Mouse (Mus musculus) limb, embryonic 14.5 days (tissue): ENCODE data around the gene Sez6. TPM values are rescaled to one million over a fixed set of nuclear protein-coding genes. Genes with fewer than 3 reads are reported as not detected.

Source experiments
- ATAC-seq: fragments of 200-750 bp; cut with Nextera tagmentation; 2 replicates; pipeline ENCODE4 v1.8.0; 2017; ENCODE audit warnings: low read depth, moderate number of reproducible peaks, moderate TSS enrichment; ENCODE audit not compliant: low FRiP score
- DNase-seq: peaks from one replicate; pipeline ENCODE4 v3.0.0-alpha.2; 2015; ENCODE audit warnings: low spot score
- H3K27ac ChIP-seq: fragments of 300-500 bp; sonication (generic); replicated peaks from 2 replicates; pipeline ENCODE4 v1.5.1; 2014; ENCODE audit warnings: low read depth, mild to moderate bottlenecking, low read length, moderate library complexity, mixed read lengths
- H3K27me3 ChIP-seq: fragments of 300-500 bp; sonication (generic); 2 replicates; pipeline ENCODE4 v1.6.1; 2014; ENCODE audit warnings: low read length, mixed read lengths; ENCODE audit not compliant: control insufficient read depth, insufficient read depth
- H3K36me3 ChIP-seq: fragments of 300-500 bp; sonication (generic); 2 replicates; pipeline ENCODE4 v1.6.1; 2014; ENCODE audit warnings: mild to moderate bottlenecking, low read length, moderate library complexity, mixed read lengths; ENCODE audit not compliant: control insufficient read depth, insufficient read depth
- H3K4me1 ChIP-seq: fragments of 300-500 bp; sonication (generic); 2 replicates; pipeline ENCODE4 v1.6.1; 2014; ENCODE audit warnings: antibody characterized with exemption, low read length, mixed read lengths; ENCODE audit not compliant: control insufficient read depth, insufficient read depth
- H3K4me2 ChIP-seq: fragments of 300-500 bp; sonication (generic); replicated peaks from 2 replicates; pipeline ENCODE4 v1.6.1; 2014; ENCODE audit warnings: low read depth, mild to moderate bottlenecking, low read length, moderate library complexity; ENCODE audit not compliant: severe bottlenecking
- H3K4me3 ChIP-seq: fragments of 300-500 bp; sonication (generic); replicated peaks from 2 replicates; pipeline ENCODE4 v1.5.1; 2014; ENCODE audit warnings: low read length
- H3K9ac ChIP-seq: fragments of 300-500 bp; sonication (generic); 2 replicates; pipeline ENCODE4 v1.6.1; 2014; ENCODE audit warnings: mild to moderate bottlenecking, low read depth, low read length, moderate library complexity; ENCODE audit not compliant: severe bottlenecking
- H3K9me3 ChIP-seq: fragments of 300-500 bp; sonication (generic); 2 replicates; pipeline ENCODE4 v1.6.1; 2016; ENCODE audit warnings: low read length; ENCODE audit not compliant: control insufficient read depth
- POLR2A ChIP-seq: fragments of 200-500 bp; IDR thresholded peaks from 2 replicates; pipeline ENCODE4 v1.8.0; 2012; ENCODE audit warnings: inconsistent platforms, mild to moderate bottlenecking, moderate library complexity, borderline replicate concordance; ENCODE audit not compliant: insufficient read depth, insufficient read length; ENCODE audit errors: extremely low read depth
- WGBS: fragments of 180-500 bp; shearing (Covaris S2); extraction: QIAGEN DNeasy Blood & Tissue Kit; methylation state at CpG from one replicate; pipeline ENCODE4 v1.1.7; 2014; 5-methylcytosine and 5-hydroxymethylcytosine counted together
- polyA plus RNA-seq, 2 experiments: library from polyadenylated mRNA; depleted of rRNA in 1 of 2; stranded (reverse) in 1 of 2; unstranded in 1 of 2; fragments of >200 nt; fragmentation: Nextera tagmentation in 1 of 2; extraction: Ambion mirVana in 1 of 2; gene quantifications; 2 replicates each; pipeline versions ENCODE4 v1.2.1 to v1.2.3; 2012 to 2014

Gene Sez6
- polyA plus RNA-seq, 2 experiments = 1.2 to 1.4 TPM

DNA sequence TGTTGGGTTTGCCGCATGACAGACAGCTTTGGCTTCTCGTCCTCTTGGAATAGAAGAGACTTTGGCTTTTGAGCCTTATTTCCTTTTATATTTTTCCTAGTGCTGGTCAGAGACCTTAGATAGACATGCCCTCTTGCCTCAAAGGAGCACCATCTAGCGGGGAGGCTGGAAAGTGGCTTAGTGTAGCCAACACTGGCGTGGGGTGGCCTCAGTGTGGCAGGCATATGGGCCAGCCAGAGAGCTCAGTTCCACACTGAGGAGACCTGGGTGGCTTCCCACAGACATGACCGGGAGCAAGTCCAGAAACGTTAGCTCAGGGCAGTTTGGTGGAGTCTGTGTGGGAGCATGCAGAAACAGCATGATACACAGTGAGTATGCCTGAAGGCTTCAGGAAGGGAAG is 40.1 kb downstream of the Sez6 start:
- ATAC-seq = no peak
- H3K4me1 ChIP-seq = no peaks in the 10 kb centered on the region
- H3K36me3 ChIP-seq = no peaks in the 10 kb centered on the region
- no peak for TF ChIP-seq POLR2A
- no peaks in the 10 kb centered on the region for H3K27me3 ChIP-seq
- H3K4me2 ChIP-seq = no peak overlapping the region
- H3K4me3 ChIP-seq = no peak overlapping the region
- 84% methylated on average over 6 of the region's 6 CpGs for WGBS
- H3K9me3 ChIP-seq = no peaks in the 10 kb centered on the region
- no peak overlapping the region for H3K9ac ChIP-seq
- no peak for DNase-seq
- no peak overlapping the region for H3K27ac ChIP-seq

DNA sequence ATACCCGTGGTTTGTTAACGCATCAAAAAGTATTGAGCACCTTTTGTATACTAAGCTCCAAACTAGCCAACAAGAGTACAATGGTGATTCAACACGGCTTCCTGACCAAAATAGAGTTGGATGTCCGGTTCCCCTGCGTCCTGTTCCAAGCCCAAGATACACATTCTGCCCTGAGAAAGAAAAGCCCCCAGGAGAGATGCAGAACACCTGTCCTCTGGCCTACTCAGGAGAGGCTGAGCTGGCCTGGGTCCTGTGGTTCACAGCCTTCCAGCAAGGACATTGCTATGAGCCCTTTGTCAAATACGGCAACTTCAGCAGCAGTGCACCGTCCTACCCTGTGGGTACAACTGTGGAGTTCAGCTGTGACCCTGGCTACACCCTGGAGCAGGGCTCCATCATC is 42.9 kb downstream of the Sez6 start:
- no peaks in the 10 kb centered on the region for H3K27me3 ChIP-seq
- no peak overlapping the region for H3K9ac ChIP-seq
- no peaks in the 10 kb centered on the region for H3K4me1 ChIP-seq
- H3K4me3 ChIP-seq = no peak overlapping the region
- no peaks in the 10 kb centered on the region for H3K9me3 ChIP-seq
- no peak for DNase-seq
- WGBS = 88% methylated on average over 7 of the region's 7 CpGs
- no peak overlapping the region for H3K4me2 ChIP-seq
- no peak for ATAC-seq
- no peaks in the 10 kb centered on the region for H3K36me3 ChIP-seq
- no peak for TF ChIP-seq POLR2A
- H3K27ac ChIP-seq = no peak overlapping the region

DNA sequence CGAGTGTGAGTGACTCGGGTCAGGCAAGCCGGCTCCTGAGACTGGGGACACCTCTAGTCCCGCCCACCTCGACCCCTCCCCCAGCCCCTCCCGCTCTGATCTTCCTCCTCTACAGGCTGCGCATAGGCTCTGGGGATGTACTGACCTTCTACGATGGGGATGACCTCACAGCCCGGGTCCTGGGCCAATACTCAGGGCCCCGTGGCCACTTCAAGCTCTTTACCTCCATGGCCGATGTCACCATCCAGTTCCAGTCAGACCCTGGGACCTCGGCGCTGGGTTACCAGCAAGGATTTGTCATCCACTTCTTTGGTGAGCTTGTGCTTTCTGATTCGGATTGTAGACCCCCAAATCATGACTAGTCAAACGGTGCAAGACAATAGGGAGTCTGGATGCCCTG is 43.7 kb downstream of the Sez6 start:
- WGBS = 43% methylated on average over 15 of the region's 15 CpGs
- H3K27me3 ChIP-seq = no peaks in the 10 kb centered on the region
- TF ChIP-seq POLR2A = no peak

DNA sequence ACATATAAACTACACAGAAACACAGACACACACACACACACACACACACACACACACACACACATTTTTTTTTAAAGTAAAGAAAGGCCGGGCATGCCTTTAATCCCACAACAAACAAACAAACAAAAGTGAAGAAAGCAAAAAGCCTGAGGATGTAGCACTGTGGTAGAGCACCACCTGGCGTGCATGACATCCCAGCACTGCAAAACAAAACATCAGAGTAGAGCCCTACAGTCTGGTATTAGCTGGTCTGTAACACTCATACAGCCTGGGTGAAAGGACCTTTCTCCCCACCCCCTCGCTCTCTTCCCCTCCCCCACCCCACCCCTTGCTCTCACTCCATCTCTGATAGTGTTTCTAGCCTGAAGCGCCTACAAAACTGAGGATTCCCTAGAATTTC is 45.3 kb downstream of the Sez6 start:
- DNase-seq (no peak), ATAC-seq (no peak)
- H3K4me3 ChIP-seq = no peak overlapping the region
- no peaks in the 10 kb centered on the region for H3K9me3 ChIP-seq
- H3K4me2 ChIP-seq = no peak overlapping the region
- H3K27me3 ChIP-seq = no peaks in the 10 kb centered on the region
- no peak for TF ChIP-seq POLR2A
- WGBS = 24% methylated on average over 4 of the region's 4 CpGs
- no peak overlapping the region for H3K9ac ChIP-seq
- no peaks in the 10 kb centered on the region for H3K4me1 ChIP-seq
- H3K27ac ChIP-seq = no peak overlapping the region
- no peaks in the 10 kb centered on the region for H3K36me3 ChIP-seq

More for the DNA sequence above, 43.7 kb downstream of the Sez6 start:
- Histone ChIP-seq H3K4me2 (no peak overlapping the region), H3K4me1 (no peaks in the 10 kb centered on the region), H3K9me3 (no peaks in the 10 kb centered on the region), H3K27ac (no peak overlapping the region), H3K36me3 (no peaks in the 10 kb centered on the region), H3K4me3 (no peak overlapping the region), H3K9ac (no peak overlapping the region)
- ATAC-seq = no peak
- no peak for DNase-seq

DNA sequence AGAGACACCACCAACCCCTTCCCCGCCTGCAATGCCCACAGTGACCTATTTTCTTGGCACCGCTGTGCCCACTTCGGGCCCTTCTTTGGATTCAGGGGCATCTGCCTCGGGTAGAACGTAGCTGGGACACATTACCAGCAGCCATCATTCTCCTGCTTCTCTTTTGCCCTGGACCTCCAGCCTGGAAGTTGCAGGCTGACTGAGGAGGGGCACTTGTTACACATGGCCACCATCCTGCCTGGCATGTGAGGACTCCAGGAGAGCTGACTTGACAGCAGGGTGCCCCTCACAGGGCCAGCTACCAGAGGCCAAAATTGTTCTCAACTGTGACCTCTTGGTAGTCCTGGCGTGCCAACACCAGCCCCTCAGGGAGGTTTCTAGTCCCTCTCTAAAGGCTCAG is 47.6 kb downstream of the Sez6 start:
- Histone ChIP-seq H3K27me3 (no peaks in the 10 kb centered on the region), H3K36me3 (no peaks in the 10 kb centered on the region), H3K4me2 (no peak overlapping the region), H3K9me3 (no peaks in the 10 kb centered on the region), H3K4me3 (no peak overlapping the region), H3K4me1 (no peaks in the 10 kb centered on the region), H3K9ac (no peak overlapping the region), H3K27ac (no peak overlapping the region)
- ATAC-seq = no peak
- TF ChIP-seq POLR2A = no peak
- 83% methylated on average over 6 of the region's 6 CpGs for WGBS
- no peak for DNase-seq

DNA sequence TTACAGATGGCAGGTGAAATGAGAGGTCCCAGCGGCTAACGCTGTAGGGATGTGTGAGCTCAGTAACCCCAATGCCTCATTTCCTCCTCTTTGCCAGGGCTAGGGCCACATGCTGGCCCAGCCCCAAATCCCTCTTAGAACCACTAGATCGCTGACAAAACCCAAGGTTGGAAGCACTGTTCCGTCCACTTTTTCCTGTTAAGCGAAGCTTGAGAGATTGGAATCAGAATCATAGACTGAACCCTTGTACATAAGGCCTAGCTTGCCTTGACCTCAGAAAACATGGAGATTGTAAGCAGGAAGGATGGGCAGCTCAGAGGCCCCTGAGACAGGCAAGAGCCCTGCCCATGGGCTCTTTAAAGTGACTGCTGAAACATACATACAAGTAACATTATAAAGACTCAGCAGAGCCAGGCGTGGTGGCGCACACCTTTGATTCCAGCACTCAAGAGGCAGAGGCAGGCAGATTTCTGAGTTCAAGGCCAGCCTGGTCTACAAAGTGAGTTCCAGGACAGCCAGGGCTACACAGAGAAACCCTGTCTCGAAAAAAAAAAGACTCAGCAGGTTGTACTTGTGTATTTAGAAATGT is 48.7 kb downstream of the Sez6 start:
- TF ChIP-seq POLR2A = no peak
- no peak overlapping the region for H3K27ac ChIP-seq
- DNase-seq (no peak), ATAC-seq (no peak)
- 75% methylated on average over 8 of the region's 8 CpGs for WGBS
- no peaks in the 10 kb centered on the region for H3K9me3 ChIP-seq
- H3K27me3 ChIP-seq = no peaks in the 10 kb centered on the region
- H3K9ac ChIP-seq = no peak overlapping the region
- H3K4me1 ChIP-seq = no peaks in the 10 kb centered on the region
- H3K4me2 ChIP-seq = no peak overlapping the region
- H3K36me3 ChIP-seq = no peaks in the 10 kb centered on the region
- H3K4me3 ChIP-seq = no peak overlapping the region
